Mouse (Mus musculus): Measurements from ENCODE around the gene Phkb. TPM values are rescaled to one million over a fixed set of nuclear protein-coding genes. Genes with fewer than 3 reads are reported as not detected.

The Phkb gene
- polyA plus RNA-seq, 1 experiment from 2014 or later, result 64.5 TPM

DNA sequence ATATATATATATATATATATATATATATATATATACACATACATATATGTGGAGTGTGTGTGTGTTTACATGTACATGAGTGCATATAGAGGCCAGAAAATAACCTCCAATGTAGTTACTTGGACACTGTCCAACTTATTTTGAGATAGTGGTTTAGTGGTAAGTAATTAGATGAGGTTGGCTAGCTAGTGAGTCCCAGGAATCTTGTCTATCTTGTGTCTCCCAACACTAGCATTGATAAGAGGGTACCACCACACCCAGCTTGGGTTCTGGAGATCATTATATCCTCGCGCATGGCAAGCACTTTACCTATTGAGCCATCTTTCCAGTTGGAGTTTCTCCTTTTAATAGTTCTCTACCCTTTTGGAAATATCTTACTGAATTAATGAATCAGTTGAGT, 56.9 kb downstream of the Phkb start:
- H3K36me3 ChIP-seq (ENCODE audit: control insufficient read depth, insufficient read depth, low read length), result no peaks in the 10 kb centered on the region
- H3K4me2 ChIP-seq, result no peak overlapping the region
- no peaks in the 10 kb centered on the region for H3K9me3 ChIP-seq (replicated peaks; ENCODE audit: control insufficient read depth, low read length)
- no peaks in the 10 kb centered on the region for H3K4me1 ChIP-seq (ENCODE audit: control insufficient read depth, insufficient read depth, low read length)
- no peaks in the 10 kb centered on the region for H3K27me3 ChIP-seq (ENCODE audit: control insufficient read depth, insufficient read depth, low read length)
- H3K27ac ChIP-seq (ENCODE audit: low read depth, low read length), result no peak overlapping the region
- no peak for ATAC-seq (replicated peaks; ENCODE audit: insufficient number of reproducible peaks, low FRiP score, low TSS enrichment)
- H3K9ac ChIP-seq (ENCODE audit: low read depth, low read length), result no peak overlapping the region
- no peak overlapping the region for H3K4me3 ChIP-seq (ENCODE audit: low read depth, low read length)
- 85% methylated on average over 2 of the region's 2 CpGs for WGBS (ENCODE audit: insufficient replicate concordance)

DNA sequence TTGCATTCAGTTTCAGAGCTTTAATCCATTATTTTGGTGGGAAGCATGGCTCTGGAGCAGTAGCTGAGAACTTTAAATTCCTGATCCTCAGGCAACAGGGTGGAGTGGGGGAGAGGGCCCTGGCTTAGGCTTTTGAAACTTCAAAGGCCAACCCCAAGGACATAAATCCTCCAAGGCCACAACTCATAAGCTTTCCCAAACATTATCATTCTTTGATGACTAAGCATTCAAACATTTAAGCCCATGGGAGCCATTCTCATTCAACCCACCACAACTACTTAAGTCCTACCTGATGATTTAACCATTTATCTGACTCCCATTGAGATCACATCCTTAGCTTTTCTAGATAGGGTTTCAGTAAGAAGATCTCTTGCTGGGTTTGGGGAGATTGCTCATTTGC, 84.2 kb downstream of the Phkb start:
- Histone ChIP-seq H3K4me1 (ENCODE audit: control insufficient read depth, insufficient read depth, low read length) (0 out of 2 replicates have a peak, but pooled peaks cover 3% of the 10 kb centered on the region), H3K9me3 (replicated peaks; ENCODE audit: control insufficient read depth, low read length) (no peaks in the 10 kb centered on the region), H3K27me3 (ENCODE audit: control insufficient read depth, insufficient read depth, low read length) (no peaks in the 10 kb centered on the region), H3K4me2 (no peak overlapping the region), H3K4me3 (ENCODE audit: low read depth, low read length) (no peak overlapping the region), H3K27ac (ENCODE audit: low read depth, low read length) (no peak overlapping the region), H3K36me3 (ENCODE audit: control insufficient read depth, insufficient read depth, low read length) (no peaks in the 10 kb centered on the region), H3K9ac (ENCODE audit: low read depth, low read length) (no peak overlapping the region)
- no peak for ATAC-seq (replicated peaks; ENCODE audit: insufficient number of reproducible peaks, low FRiP score, low TSS enrichment)

DNA sequence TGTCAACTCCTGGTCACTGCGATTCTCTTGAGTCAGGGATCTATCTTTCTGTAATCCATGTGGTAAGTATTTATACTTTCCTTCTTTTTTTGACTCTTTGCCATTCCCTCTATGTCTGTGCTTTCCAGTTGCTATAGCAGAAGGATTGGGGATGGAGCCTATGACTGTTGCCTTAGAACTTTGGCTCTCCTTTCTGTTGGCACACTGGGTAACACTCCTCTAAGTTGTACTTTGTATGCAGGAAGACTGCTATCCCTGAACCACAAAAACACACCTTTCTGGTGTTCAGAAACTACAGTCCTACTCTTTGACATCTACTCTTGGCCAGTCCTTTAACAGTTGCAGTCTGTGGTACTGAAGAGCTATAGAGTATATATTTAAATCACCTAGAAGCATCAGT, 84.8 kb downstream of the Phkb start:
- no peak overlapping the region for H3K27ac ChIP-seq (ENCODE audit: low read depth, low read length)

DNA sequence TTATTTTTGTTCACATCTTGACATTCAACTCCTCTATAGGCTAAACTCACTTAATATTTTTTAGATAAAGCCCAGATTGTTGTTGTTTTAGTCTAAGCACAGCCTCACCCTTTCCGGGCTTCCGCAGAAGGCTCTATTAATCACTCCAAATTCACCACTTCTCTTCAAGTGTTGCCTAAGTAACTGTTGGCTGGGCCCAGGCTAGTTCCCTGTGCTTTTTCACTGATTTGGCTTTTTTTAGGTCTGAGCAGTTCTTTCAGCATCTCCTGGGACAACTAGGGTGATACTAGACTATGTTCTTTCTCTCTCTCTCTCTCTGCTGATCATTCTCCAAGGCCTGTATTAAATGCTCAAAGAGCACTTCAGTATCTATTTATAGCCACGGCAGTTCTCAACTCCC, 85.3 kb downstream of the Phkb start:
- Histone ChIP-seq H3K9ac (ENCODE audit: low read depth, low read length) (no peak overlapping the region), H3K4me1 (ENCODE audit: control insufficient read depth, insufficient read depth, low read length) (0 out of 2 replicates have a peak, but pooled peaks cover 3% of the 10 kb centered on the region), H3K4me2 (no peak overlapping the region), H3K36me3 (ENCODE audit: control insufficient read depth, insufficient read depth, low read length) (no peaks in the 10 kb centered on the region), H3K27ac (ENCODE audit: low read depth, low read length) (no peak overlapping the region), H3K27me3 (ENCODE audit: control insufficient read depth, insufficient read depth, low read length) (no peaks in the 10 kb centered on the region), H3K4me3 (ENCODE audit: low read depth, low read length) (no peak overlapping the region), H3K9me3 (replicated peaks; ENCODE audit: control insufficient read depth, low read length) (no peaks in the 10 kb centered on the region)
- ATAC-seq (replicated peaks; ENCODE audit: insufficient number of reproducible peaks, low FRiP score, low TSS enrichment), result no peak
- WGBS (ENCODE audit: insufficient replicate concordance), result 58% methylated on average over 3 of the region's 3 CpGs

More for the DNA sequence above, 84.8 kb downstream of the Phkb start:
- no peak overlapping the region for H3K4me3 ChIP-seq (ENCODE audit: low read depth, low read length)
- H3K9ac ChIP-seq (ENCODE audit: low read depth, low read length), result no peak overlapping the region
- 85% methylated on average over 1 of the region's 1 CpGs for WGBS (ENCODE audit: insufficient replicate concordance)
- H3K4me1 ChIP-seq (ENCODE audit: control insufficient read depth, insufficient read depth, low read length), result 0 out of 2 replicates have a peak, but pooled peaks cover 3% of the 10 kb centered on the region
- H3K36me3 ChIP-seq (ENCODE audit: control insufficient read depth, insufficient read depth, low read length), result no peaks in the 10 kb centered on the region
- no peak for ATAC-seq (replicated peaks; ENCODE audit: insufficient number of reproducible peaks, low FRiP score, low TSS enrichment)
- H3K27me3 ChIP-seq (ENCODE audit: control insufficient read depth, insufficient read depth, low read length), result no peaks in the 10 kb centered on the region
- no peak overlapping the region for H3K4me2 ChIP-seq
- H3K9me3 ChIP-seq (replicated peaks; ENCODE audit: control insufficient read depth, low read length), result no peaks in the 10 kb centered on the region

DNA sequence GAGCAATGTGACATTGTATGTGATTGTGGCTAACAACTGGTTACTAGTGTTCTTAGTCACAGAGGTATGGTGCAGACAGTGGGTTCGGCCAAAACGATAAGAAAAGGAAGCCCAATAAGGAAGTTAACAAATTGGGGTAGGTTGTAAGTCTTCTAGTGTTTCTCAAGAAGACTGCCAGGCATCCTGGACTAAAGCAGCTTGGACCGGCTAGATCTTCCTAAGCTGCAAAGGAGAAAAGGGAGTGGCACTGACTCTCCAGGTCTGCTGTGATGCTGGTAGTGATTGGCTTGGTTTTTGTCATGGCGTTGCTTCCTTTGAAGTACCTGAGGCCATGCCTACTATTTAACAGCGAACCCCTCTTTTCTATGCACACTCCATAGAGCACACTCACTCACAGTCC, 95.4 kb downstream of the Phkb start:
- Histone ChIP-seq H3K9ac (ENCODE audit: low read depth, low read length) (no peak overlapping the region), H3K27ac (ENCODE audit: low read depth, low read length) (no peak overlapping the region), H3K36me3 (ENCODE audit: control insufficient read depth, insufficient read depth, low read length) (no peaks in the 10 kb centered on the region; the same call in 1 of the 2 replicates), H3K9me3 (replicated peaks; ENCODE audit: control insufficient read depth, low read length) (no peaks in the 10 kb centered on the region), H3K4me3 (ENCODE audit: low read depth, low read length) (no peak overlapping the region), H3K27me3 (ENCODE audit: control insufficient read depth, insufficient read depth, low read length) (no peaks in the 10 kb centered on the region), H3K4me2 (no peak overlapping the region), H3K4me1 (ENCODE audit: control insufficient read depth, insufficient read depth, low read length) (no peaks in the 10 kb centered on the region)
- ATAC-seq (replicated peaks; ENCODE audit: insufficient number of reproducible peaks, low FRiP score, low TSS enrichment), result no peak
- WGBS (ENCODE audit: insufficient replicate concordance), result 85% methylated on average over 5 of the region's 5 CpGs

DNA sequence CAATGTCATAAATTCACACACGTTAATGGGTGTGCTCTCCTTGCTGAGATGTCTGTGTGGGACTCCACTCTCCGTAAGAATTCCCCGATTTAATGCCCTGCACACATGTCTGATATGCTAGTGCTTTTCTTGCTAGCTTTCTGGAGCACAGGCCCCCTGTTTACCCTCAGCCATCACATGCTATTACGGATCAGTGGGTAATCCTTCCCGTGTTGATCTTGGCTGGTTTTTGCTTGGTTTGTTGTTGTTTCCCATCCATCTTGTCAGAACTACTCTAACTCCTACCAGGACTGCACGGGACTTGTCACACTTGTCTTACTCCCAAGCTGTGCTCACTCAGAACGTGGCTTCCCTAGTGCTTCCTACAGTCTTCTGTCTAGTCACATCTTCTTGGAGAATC, 96.6 kb downstream of the Phkb start:
- WGBS (ENCODE audit: insufficient replicate concordance), result 73% methylated on average over 7 of the region's 7 CpGs
- no peaks in the 10 kb centered on the region; the same call in 1 of the 2 replicates for H3K36me3 ChIP-seq (ENCODE audit: control insufficient read depth, insufficient read depth, low read length)

DNA sequence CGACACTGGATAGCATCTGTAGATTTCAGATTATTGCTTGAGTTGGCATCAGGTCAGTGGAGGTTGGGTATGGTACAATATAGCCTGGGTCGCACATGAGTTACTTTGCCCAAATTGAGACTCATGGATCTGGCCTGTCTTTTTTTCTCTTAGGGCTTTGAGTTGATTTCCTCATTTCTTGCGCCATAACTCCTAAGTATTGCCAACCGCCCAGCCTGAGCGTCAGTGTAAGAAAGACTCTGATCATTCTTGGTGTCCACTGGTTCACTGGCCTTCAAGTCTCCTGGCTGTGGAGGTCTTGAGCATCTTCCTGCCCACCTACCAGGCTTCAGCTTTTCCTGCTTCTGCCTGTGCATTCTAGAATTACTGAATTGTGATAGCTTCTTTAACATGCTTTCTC, 104.1 kb downstream of the Phkb start:
- H3K27ac ChIP-seq (ENCODE audit: low read depth, low read length), result no peak overlapping the region
- no peak overlapping the region for H3K9ac ChIP-seq (ENCODE audit: low read depth, low read length)
- no peaks in the 10 kb centered on the region for H3K27me3 ChIP-seq (ENCODE audit: control insufficient read depth, insufficient read depth, low read length)
- no peak overlapping the region for H3K4me3 ChIP-seq (ENCODE audit: low read depth, low read length)
- H3K9me3 ChIP-seq (replicated peaks; ENCODE audit: control insufficient read depth, low read length), result no peaks in the 10 kb centered on the region
- WGBS (ENCODE audit: insufficient replicate concordance), result 91% methylated on average over 5 of the region's 5 CpGs
- ATAC-seq (replicated peaks; ENCODE audit: insufficient number of reproducible peaks, low FRiP score, low TSS enrichment), result no peak
- H3K4me1 ChIP-seq (ENCODE audit: control insufficient read depth, insufficient read depth, low read length), result no peaks in the 10 kb centered on the region
- no peak overlapping the region for H3K4me2 ChIP-seq
- peaks cover 6% of the 10 kb centered on the region; the same call in 1 of the 2 replicates for H3K36me3 ChIP-seq (ENCODE audit: control insufficient read depth, insufficient read depth, low read length)

More for the DNA sequence above, 96.6 kb downstream of the Phkb start:
- H3K4me3 ChIP-seq (ENCODE audit: low read depth, low read length), result no peak overlapping the region
- no peak overlapping the region for H3K27ac ChIP-seq (ENCODE audit: low read depth, low read length)
- H3K9ac ChIP-seq (ENCODE audit: low read depth, low read length), result no peak overlapping the region
- no peak for ATAC-seq (replicated peaks; ENCODE audit: insufficient number of reproducible peaks, low FRiP score, low TSS enrichment)
- no peaks in the 10 kb centered on the region for H3K4me1 ChIP-seq (ENCODE audit: control insufficient read depth, insufficient read depth, low read length)
- H3K4me2 ChIP-seq, result no peak overlapping the region
- no peaks in the 10 kb centered on the region for H3K27me3 ChIP-seq (ENCODE audit: control insufficient read depth, insufficient read depth, low read length)
- no peaks in the 10 kb centered on the region for H3K9me3 ChIP-seq (replicated peaks; ENCODE audit: control insufficient read depth, low read length)

DNA sequence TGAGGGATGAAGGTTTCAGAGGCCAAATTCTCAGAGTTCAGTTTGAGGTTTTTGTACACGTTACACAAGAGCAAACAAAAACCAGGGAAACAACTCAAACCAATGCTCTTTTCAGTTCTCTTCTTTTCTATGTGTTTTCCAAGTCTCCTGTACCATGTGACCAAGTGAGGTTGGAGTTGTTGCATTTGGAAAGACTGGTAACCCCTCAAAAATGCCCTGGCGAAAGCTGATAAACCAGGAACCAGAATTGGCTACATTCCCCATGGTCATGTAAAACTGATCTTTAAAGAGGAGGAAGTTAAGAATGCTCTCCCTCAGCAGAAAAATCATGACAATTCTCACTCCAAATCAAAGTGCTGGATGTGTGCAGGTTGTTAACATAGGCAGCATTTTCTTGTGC, 117.6 kb downstream of the Phkb start:
- no peaks in the 10 kb centered on the region for H3K27me3 ChIP-seq (ENCODE audit: control insufficient read depth, insufficient read depth, low read length)
- H3K4me3 ChIP-seq (ENCODE audit: low read depth, low read length), result no peak overlapping the region
- H3K9ac ChIP-seq (ENCODE audit: low read depth, low read length), result no peak overlapping the region
- H3K4me1 ChIP-seq (ENCODE audit: control insufficient read depth, insufficient read depth, low read length), result no peaks in the 10 kb centered on the region
- H3K4me2 ChIP-seq, result no peak overlapping the region
- no peak for ATAC-seq (replicated peaks; ENCODE audit: insufficient number of reproducible peaks, low FRiP score, low TSS enrichment)
- H3K36me3 ChIP-seq (ENCODE audit: control insufficient read depth, insufficient read depth, low read length), result no peaks in the 10 kb centered on the region; the same call in 1 of the 2 replicates
- no peak overlapping the region for H3K27ac ChIP-seq (ENCODE audit: low read depth, low read length)
- no peaks in the 10 kb centered on the region for H3K9me3 ChIP-seq (replicated peaks; ENCODE audit: control insufficient read depth, low read length)
- WGBS (ENCODE audit: insufficient replicate concordance), result 81% methylated on average over 2 of the region's 2 CpGs

DNA sequence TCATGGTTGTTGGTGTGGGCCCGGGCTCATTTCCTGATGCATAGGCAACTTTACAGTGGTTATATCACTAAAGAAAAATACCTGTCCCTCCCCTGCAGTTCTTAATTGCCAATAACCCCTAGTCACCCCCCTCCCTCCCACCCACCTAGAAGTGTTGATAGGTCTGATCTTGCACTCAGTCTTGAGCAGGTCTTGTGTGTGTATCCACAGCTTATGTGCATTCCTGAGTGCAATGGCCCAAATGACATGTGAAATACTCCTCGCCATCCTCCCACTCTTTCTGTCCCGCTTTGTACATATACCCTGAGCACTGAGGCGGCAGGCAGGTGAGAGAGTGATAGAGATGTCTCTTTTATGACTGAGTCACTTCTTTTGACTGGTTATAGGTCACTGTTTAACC, 119.1 kb downstream of the Phkb start:
- Histone ChIP-seq H3K4me1 (ENCODE audit: control insufficient read depth, insufficient read depth, low read length) (no peaks in the 10 kb centered on the region), H3K4me2 (no peak overlapping the region)

More for the DNA sequence above, 119.1 kb downstream of the Phkb start:
- Histone ChIP-seq H3K4me3 (ENCODE audit: low read depth, low read length) (no peak overlapping the region), H3K27me3 (ENCODE audit: control insufficient read depth, insufficient read depth, low read length) (no peaks in the 10 kb centered on the region), H3K9ac (ENCODE audit: low read depth, low read length) (no peak overlapping the region), H3K9me3 (replicated peaks; ENCODE audit: control insufficient read depth, low read length) (no peaks in the 10 kb centered on the region), H3K27ac (ENCODE audit: low read depth, low read length) (no peak overlapping the region), H3K36me3 (ENCODE audit: control insufficient read depth, insufficient read depth, low read length) (no peaks in the 10 kb centered on the region; the same call in 1 of the 2 replicates)
- no peak for ATAC-seq (replicated peaks; ENCODE audit: insufficient number of reproducible peaks, low FRiP score, low TSS enrichment)
- WGBS (ENCODE audit: insufficient replicate concordance), result 81% methylated on average over 4 of the region's 4 CpGs
